Mouse (Mus musculus): ENCODE data around the gene Lims1.

DNA sequence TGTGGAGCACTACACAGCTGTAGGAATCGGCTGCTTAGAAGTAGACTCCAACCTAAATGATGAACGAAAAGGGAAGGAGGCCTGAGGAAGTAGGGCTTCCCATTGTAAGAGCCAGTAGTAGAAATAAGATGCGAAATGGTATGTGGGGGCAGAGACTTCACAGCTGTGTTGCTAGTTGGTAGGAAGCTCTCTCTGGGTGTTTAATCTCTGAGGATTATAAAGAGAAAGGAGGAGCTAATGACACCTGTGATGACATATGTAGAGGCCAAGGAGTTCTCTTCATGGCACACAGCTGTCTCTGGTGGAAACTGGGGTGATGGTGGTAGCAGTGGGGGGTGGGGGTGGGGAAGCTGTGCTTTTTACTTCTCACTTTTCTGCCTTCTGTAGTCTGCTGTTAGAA is 27.3 kb downstream of the Lims1 start:
- TF ChIP-seq MYOD1 (IDR thresholded peaks at IDR 0.05; ENCODE audit: control insufficient read depth in 1 of 3, insufficient read length in 2 of 3, low read depth in 2 of 3) (peak in 2 of 3 experiments; percentile 60 to 87), POLR2A (IDR thresholded peaks at IDR 0.05; ENCODE audit: insufficient read length, low read depth) (no peak), TCF12 (IDR thresholded peaks at IDR 0.05; ENCODE audit: insufficient read depth, poor library complexity, severe bottlenecking) (peak; percentile 63), MYOG (IDR thresholded peaks at IDR 0.05; ENCODE audit: control insufficient read depth in 1 of 3, insufficient read depth in 1 of 3, insufficient read length in 2 of 3, low read depth in 2 of 3) (peak in 2 of 3 experiments; percentile 47 to 64), MAX (IDR thresholded peaks at IDR 0.05; ENCODE audit: low read depth) (no peak), E2F4 (IDR thresholded peaks at IDR 0.05; ENCODE audit: insufficient read depth) (no peak)
